Mouse (Mus musculus): ENCODE data around the gene Frmd5.

- TF ChIP-seq CTCF (IDR thresholded peaks at IDR 0.05; ENCODE audit: extremely low read depth, insufficient read length, insufficient replicate concordance, low read depth, low read length): no peak
- no peak for TF ChIP-seq POLR2A (IDR thresholded peaks at IDR 0.05; ENCODE audit: low read depth, low read length)
These were observed 50.6 kb downstream of the Frmd5 start for GRCm38 (mm10) chr2:121756336-121756735.
